Mouse (Mus musculus): ENCODE data around the gene Rufy1.

Rufy1 gene

GRCm38 (mm10) chr11:50381311-50381710 is 49.6 kb downstream of the Rufy1 start:
- in situ Hi-C loops (cut with MseI, MboI) = no loop called here

- in situ Hi-C loops (cut with MseI, MboI) = no loop called here
Measured at GRCm38 (mm10) chr11:50379023-50379752, 51.7 kb downstream of the Rufy1 start.

GRCm38 (mm10) chr11:50377892-50378684 is 52.8 kb downstream of the Rufy1 start:
- in situ Hi-C loops (cut with MseI, MboI) = no loop called here

GRCm38 (mm10) chr11:50376911-50377891 is 53.7 kb downstream of the Rufy1 start, which contains the start of gene Hnrnph1:
TSS of gene Hnrnph1 (plus strand) at chr11:50376990.
- in situ Hi-C loops (cut with MseI, MboI) = no loop called here

- in situ Hi-C loops (cut with MseI, MboI) = no loop called here
Measured at GRCm38 (mm10) chr11:50376156-50376790, 54.7 kb downstream of the Rufy1 start.

GRCm38 (mm10) chr11:50375421-50375820 is 55.5 kb downstream of the Rufy1 start:
- in situ Hi-C loops (cut with MseI, MboI) = no loop called here

- in situ Hi-C loops (cut with MseI, MboI) = no loop called here
Measured at GRCm38 (mm10) chr11:50374286-50375015, 56.5 kb downstream of the Rufy1 start.

GRCm38 (mm10) chr11:50373621-50374020 is 57.3 kb downstream of the Rufy1 start:
- in situ Hi-C loops (cut with MseI, MboI) = no loop called here

- in situ Hi-C loops (cut with MseI, MboI) = no loop called here
Measured at GRCm38 (mm10) chr11:50373086-50373485, 57.8 kb downstream of the Rufy1 start.

- in situ Hi-C loops (cut with MseI, MboI) = no loop called here
Measured at GRCm38 (mm10) chr11:50371911-50372310, 59.0 kb downstream of the Rufy1 start.

- in situ Hi-C loops (cut with MseI, MboI) = no loop called here
Measured at GRCm38 (mm10) chr11:50371399-50371841, 59.5 kb downstream of the Rufy1 start.

GRCm38 (mm10) chr11:50370969-50371368 is 60.0 kb downstream of the Rufy1 start:
- in situ Hi-C loops (cut with MseI, MboI) = no loop called here

- in situ Hi-C loops (cut with MseI, MboI) = no loop called here
Measured at GRCm38 (mm10) chr11:50369360-50369911, 61.5 kb downstream of the Rufy1 start.

- in situ Hi-C loops (cut with MseI, MboI) = no loop called here
Measured at GRCm38 (mm10) chr11:50367531-50367930, 63.4 kb downstream of the Rufy1 start.

- in situ Hi-C loops (cut with MseI, MboI) = no loop called here
Measured at GRCm38 (mm10) chr11:50365322-50365721, 65.6 kb downstream of the Rufy1 start.

- in situ Hi-C loops (cut with MseI, MboI) = loop anchor here (5.0 kb wide), 1 partner anchor 37 kb away; the partner anchor contains the start of gene Canx (in 2 of the 2)
Measured at GRCm38 (mm10) chr11:50364548-50364947, 66.4 kb downstream of the Rufy1 start.

GRCm38 (mm10) chr11:50361282-50361681 is 69.6 kb downstream of the Rufy1 start:
- in situ Hi-C loops (cut with MseI, MboI) = loop anchor here (5.0 kb wide), 1 partner anchor 34 kb away; the partner anchor contains the start of gene Canx (in 2 of the 2)

GRCm38 (mm10) chr11:50358950-50359861 is 71.7 kb downstream of the Rufy1 start:
- in situ Hi-C loops (cut with MseI, MboI) = no loop called here

GRCm38 (mm10) chr11:50355395-50355794 is 75.5 kb downstream of the Rufy1 start:
- in situ Hi-C loops (cut with MseI, MboI) = no loop called here
